Mouse (Mus musculus): ENCODE measurements at regions not wholly inside any gene's neighbourhood (a gene's known extent, or its start where the extent isn't known, plus 50 kb on each side); places are given as distances from the start of the nearest gene placed in this dataset.
"Not testable (repeated sequence)": the region's sequence is repeated elsewhere in the genome, so short reads cannot be mapped to it uniquely, and the experiment has no call there.

- DNase-seq, result no peak
These were observed 754.0 kb upstream of the Slc39a10 start for GRCm38 (mm10) chr1:47646681-47647080.

GRCm38 (mm10) chr1:47606597-47606996 is 713.9 kb upstream of the Slc39a10 start:
- DNase-seq, result no peak

DNA sequence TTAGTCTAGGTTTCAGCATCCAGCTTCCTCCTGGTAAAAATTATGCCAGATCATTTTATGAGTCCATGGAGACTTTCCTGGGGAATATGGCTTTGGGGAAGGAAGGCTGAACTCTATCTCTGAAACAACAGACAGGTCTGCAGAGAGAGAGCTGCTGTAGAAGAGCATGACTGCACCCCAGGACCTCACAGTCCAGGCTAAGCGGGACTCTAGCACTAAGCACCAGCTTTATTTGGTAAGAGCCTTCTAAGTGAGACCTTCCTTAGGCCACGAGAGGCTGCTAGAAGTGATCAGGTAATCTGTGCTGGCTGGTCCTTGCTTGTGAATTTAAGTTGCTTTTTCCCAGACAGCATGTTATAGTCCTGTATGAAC is 711.3 kb upstream of the Slc39a10 start:
- DNase-seq, result no peak

DNA sequence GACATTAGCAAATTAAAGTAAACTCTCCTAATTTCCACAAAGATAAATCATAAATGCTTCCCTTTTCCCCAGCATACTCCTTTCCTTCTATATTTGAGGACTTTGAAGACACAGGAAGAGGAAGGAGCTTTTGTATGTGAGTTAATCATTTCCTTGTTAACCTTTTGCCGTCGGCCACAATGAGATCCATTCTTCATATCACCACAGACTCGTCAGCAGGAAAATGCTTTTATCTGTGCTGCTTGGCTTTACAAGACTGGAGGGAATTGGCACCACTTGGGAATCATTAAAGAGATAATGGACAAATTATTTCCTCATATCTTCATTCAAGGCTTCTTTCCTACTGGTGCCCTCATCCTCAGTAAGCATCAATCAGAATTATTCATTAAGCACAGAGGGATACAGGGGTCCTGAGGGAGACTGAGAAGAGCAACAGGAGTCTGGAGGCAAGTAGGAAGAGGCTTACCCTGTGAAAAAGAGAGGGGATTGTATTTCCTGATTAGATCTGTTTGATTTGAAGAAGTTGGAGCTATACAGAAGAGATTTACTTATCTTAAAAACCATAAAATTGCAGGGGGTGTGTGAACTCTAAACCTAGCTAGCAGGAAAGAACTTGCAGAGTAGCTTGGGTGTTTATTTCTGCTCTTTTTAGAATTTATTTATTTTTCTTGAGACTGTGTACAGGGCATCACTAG is 710.8 kb upstream of the Slc39a10 start:
- no peak for DNase-seq

- not testable (repeated sequence) for DNase-seq
These were observed 701.0 kb upstream of the Slc39a10 start for GRCm38 (mm10) chr1:47593641-47594040.

DNA sequence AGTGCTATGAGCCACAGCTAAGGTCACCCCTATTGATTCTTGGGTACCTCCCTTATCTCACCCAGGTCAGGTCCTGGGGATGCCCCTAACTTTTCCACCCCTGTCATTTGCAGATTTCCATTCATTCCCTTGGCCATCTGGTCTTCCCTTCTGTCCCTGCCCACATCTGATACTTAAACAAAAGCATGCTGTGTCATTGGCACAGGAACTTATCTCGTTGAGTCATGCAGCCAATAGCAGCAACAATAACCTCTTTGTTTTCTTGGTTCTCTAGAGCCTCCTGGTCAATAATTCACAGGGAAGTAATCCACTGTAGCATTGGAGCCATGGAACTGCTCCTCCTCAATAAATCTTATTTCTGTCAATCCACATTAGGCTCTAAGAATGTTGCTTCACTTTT is 653.0 kb upstream of the Slc39a10 start:
- no peak for DNase-seq

DNA sequence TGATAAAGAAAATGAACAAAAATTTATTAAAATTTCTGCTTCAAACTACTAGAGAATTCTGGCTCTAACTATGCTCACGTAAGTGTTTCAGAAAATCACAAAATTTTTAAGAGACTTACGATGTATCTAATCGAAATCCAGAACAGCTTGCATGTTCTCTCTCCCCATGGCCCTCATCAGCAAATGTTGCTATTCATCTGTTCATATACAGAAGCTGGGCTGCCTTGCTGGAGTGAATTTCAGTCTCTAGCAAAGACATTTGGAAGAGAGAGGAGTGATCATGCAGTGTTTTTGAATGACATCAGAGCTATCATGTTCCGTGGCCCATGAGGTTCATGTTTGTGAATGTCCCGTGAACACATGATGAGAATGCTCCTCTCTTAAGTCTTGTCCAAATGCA is 618.8 kb upstream of the Slc39a10 start:
- DNase-seq, result no peak

DNA sequence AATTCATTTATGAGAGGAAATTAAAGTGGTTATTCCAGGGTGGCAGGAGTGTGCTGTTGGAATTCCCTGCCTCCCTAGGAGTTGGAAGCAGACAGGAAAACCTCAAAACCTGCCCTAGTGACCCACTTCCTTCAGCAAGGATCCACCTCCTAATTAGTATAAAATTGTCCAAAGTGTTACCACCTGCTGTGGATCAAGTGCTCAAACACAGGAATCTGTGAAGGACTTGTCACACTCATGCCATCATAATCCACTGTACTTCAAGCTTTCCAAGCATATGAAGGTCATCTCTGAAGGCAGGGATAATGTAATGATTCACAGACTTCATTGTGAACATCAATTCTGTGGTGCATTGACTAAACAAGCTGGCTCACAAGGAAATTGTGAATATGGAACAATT is 615.1 kb upstream of the Slc39a10 start:
- DNase-seq, result no peak

DNA sequence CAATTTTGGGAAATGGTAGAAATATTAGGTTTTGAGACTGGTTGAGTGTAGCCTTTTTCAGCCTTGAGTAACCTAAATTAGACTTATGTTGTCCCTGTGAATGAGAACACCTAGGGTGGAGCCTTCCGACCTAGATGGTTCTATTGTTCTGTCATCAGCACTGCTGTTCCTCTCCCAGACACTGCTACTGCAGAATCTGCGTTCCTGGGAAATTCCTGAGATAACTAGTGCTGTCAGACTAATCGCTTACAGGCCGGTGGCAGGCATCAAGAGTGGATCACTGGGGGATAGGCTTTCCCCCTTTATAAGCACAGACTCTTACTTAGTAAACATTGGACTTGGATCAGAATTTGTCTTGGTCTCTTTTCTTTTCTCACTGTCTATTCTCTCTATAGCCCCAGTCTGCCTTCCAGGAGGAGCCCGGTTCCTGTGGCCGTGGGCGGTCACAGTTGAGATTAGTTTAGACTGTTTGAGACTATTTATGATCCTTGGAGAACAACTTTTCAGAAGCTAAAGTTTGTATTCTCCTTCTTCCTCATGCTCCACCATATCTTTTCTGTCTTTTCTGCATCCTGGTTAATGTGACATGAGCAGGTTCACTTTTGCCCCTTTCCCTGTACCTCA is 596.0 kb upstream of the Slc39a10 start:
- no peak for DNase-seq

GRCm38 (mm10) chr1:47486087-47486486 is 593.4 kb upstream of the Slc39a10 start:
- DNase-seq, result no peak

DNA sequence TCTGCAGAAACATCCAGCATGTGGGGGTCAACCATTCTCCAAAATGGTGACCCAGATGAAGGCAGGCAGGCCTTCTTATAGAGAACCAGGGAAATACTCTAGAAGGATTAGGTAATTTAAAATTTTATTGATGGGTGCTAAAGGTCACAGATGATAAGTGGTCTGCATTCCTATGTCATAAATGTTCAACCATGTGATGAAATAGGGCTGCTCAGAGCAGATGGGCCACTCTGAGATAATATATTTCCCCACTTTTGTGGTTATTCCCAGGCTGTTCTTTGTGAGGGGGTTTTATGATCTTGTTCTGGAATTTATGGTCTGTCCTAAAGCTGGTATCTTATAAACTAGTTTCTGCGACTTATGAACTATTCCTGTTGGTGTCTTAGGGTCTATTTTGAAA is 586.4 kb upstream of the Slc39a10 start:
- DNase-seq, result no peak

DNA sequence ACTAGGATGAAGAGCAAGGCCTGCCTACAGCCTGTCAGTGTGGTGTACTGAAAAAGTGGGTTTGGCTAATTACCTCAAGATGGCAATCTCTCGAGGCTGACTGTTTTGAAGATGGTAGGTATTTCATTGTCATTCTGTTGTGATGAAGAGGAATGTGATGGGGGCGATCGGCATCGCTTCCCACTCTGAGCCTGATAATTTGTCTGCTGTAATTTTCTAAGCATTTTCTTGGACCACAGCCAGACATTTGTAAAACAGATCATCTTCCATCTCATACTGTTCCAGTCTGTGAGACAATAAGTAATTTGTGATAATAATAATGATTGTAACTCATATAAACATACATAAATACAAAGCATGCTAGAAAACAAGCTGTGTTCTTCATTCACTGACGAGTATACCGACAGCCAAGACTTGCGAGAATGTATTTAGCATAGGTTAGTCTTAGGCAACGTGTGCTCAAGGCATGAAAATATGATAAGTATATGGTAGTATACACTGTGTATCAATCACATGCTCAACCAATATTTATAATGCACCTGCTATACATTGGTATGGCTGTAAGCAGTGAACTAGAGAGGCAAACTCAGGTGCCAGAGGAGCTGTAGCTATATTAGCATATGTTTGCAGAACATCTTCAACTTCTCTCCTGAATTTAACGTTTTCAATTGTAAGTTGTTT is 574.1 kb upstream of the Slc39a10 start:
- no peak for DNase-seq

DNA sequence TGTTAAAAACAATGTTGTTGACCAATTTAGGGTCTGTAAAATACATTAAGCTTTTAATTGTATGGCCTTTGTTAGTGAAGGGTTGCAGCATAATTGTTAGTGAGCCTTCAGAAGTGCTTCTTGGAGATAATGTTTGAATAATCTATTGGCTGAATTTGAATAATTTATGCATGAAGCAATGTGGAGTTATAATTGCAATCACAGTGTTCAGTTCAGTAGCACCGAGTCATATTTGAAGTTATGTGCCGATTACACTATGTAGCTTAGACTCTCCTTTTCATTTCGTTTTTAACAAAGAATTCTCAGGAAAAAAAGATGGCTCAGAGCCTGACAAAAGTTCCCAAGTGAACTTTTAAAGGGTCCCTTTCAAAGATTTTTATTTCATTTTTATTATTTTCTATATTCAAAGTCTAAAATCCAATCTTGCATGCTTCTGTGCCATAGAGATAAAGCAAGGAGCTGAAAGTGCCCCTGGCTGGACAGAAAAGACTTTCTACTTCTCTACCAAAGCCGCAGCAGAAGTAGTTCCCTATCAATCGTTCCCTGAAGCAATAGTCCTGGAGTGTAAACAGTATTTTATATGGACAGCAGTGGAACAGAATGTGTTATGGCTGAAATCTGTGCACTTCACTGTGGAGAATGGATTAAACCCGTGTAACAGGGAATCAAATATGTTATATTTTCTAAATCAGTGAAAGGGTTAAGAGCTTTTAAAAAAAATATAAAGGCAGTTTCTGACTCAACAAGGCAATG is 556.3 kb upstream of the Slc39a10 start:
- DNase-seq, result no peak

DNA sequence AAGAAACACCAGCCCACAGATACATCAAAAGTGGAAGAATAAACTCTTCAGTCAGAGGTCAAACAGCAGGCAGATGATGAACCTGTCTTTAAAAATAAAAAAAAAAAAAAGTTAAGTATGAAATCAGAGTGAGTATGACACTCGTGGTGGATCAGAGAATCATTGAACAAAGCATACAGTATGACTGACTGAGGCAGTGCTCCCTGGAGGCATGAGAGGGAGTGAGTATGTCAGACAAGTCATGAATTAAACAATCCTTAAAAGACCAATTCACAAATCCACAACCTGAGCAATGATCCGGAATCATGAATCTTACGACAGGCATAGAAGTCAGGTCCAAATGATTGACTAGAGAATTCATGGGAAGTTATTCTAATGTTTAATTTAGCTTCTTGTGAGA is 555.4 kb upstream of the Slc39a10 start:
- no peak for DNase-seq

GRCm38 (mm10) chr1:47446021-47446420 is 553.4 kb upstream of the Slc39a10 start:
- DNase-seq, result no peak

DNA sequence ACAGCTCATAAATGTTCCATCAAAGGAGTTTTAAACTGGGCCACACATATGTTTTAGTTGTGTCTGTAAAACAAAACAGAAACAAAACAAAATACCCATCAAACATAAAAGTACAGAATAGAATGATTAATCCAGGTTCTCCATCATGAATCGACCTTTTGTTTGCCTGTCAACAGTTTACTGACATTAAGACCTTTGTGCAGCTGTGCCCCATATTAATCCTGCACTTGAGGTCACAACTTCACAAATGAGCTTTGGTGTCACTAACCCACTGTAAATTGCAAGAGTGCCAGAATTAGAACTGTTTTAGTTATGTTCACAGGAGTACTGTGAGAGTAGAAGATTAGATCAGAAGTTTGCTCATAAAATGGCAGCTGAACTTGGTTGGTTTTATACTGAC is 540.2 kb upstream of the Slc39a10 start:
- DNase-seq, result no peak

GRCm38 (mm10) chr1:47405164-47405563 is 512.5 kb upstream of the Slc39a10 start:
- DNase-seq, result no peak

DNA sequence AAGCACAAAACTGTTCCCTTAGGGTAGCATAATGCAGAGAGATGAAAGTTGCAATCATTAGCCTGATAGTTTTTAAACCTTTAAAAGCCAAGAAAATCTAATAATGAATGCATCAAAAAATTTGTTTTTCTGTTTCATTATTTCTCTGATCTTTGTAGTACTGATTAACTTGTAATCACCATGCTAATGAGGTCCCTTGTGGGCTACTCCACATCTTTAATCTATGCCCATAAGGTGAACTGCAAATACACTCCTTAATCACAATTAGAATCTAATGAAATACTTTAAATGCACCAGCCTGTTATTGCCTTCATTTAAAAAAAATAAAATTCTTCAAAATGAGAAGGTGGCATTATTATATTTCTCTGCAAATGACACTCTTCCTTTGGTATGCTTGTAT is 493.9 kb upstream of the Slc39a10 start:
- no peak for DNase-seq

DNA sequence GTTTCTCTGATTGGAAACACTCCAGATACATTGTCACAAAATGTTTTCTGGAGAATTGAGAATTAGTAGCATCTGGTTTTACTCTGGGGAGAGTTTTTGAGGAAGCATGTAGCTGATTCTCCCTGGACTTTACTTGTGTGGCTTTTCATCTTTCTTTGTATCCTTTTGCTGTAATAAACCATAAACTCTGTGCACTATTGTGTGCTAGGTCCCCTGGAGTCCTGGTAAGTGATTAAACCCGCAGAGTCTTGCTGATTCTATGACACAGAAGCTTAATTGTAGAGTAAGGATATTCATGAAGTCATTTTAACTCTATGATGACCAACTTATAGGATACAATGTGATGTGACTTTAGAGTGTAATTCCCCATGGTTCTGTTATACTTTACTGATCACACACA is 486.1 kb upstream of the Slc39a10 start:
- no peak for DNase-seq

DNA sequence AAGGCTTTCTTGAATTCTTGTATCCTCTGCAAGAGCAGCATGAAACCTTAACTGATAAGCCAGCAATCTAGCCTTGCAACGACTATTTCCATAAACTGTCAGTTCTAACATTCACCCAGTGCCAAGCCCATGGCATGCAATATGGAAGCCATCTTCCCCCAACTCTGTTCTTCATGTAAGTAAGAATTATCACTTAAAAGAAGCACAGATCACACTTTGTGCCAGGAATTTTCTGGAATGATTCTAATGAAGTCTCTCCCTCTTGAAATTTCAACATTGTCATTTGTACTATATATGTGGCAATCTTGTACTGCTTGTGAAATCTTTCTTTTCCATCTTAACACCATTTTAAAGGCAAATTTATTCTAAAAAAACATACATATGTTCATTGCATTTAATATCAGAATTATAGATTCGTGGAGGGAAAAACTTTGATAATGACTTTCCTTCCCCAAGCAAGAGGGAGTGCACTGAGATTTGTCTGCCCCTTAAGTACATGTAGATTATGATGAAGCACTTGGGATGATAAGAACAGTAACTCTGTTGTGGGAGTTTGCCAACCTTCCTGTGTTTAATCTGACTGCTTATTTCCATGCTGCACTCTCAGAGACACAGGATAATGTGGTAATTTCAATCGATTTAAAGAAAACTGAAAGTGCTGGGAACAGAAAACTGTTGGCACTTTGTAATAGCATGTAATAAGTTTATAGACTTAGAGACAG is 447.2 kb upstream of the Slc39a10 start:
- DNase-seq, result no peak

DNA sequence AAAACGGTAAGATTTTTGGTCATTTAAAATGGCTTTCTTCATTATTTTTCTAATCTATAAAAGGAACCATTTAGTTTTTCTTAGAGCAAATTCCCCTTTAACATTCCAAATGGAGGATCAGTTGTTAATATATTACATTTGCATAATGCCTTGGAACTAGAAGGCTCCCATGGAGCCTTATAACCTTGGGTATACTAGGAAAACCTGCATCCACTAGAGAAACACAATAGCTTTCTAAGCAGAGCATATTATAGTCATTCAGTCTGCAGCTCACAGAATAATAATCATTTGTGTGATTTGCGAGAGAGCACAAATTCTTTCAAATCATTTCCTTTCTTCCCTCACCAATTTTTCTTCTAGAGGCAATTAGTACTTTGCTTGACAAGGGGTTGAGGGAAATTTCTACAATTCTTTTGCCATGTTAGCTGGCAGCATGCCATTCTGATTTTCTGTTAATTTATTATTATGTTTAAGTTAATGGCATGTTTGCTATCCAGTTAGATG is 418.0 kb upstream of the Slc39a10 start:
- no peak for DNase-seq

GRCm38 (mm10) chr1:47306961-47307360 is 414.3 kb upstream of the Slc39a10 start:
- no peak for DNase-seq

GRCm38 (mm10) chr1:47299311-47299710 is 406.7 kb upstream of the Slc39a10 start:
- no peak for DNase-seq

All from cerebellum, adult 8-10 months (tissue).